Mouse (Mus musculus): Measurements from ENCODE around the gene Atp2b1. TPM values are rescaled to one million over a fixed set of nuclear protein-coding genes. Genes with fewer than 3 reads are reported as not detected.

Atp2b1 gene
- polyA plus RNA-seq, 1 experiment from 2014 or later = 132 TPM

DNA sequence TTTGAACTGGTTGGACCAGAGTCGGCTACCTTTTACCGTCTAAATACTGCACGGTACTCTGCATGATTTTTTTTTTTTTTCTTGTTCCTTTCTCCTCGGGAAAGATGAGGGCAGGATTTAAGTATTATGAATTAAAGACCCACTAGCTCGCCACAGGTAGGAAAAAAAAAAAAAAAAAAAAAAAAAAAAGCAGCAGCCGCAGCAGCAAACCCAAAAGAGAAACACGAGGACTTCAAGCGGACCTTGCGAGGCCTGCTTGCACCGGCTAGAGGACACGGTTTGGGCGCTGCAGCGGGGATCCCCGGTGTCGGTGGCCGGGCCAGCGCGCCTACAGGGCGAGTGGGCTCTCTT, 621 bp upstream of the Atp2b1 start:
- Histone ChIP-seq H3K36me3 (ENCODE audit: control insufficient read depth, insufficient read depth, low read length) (no peaks in the 10 kb centered on the region), H3K9ac (ENCODE audit: low read length) (peak overlapping the region; percentile 68), H3K4me2 (ENCODE audit: low read depth) (peak overlapping the region; percentile 60), H3K4me3 (ENCODE audit: low read depth, low read length) (peak overlapping the region; percentile 99), H3K4me1 (ENCODE audit: control insufficient read depth, insufficient read depth, low read length) (peaks cover 8% of the 10 kb centered on the region), H3K9me3 (ENCODE audit: control insufficient read depth, low read length) (no peaks in the 10 kb centered on the region), H3K27me3 (ENCODE audit: control insufficient read depth, insufficient read depth, low read length) (no peaks in the 10 kb centered on the region), H3K27ac (ENCODE audit: low read depth, low read length) (peak overlapping the region; percentile 99)
- no peak for ATAC-seq (ENCODE audit: insufficient read depth, low FRiP score, low TSS enrichment)
- 1% methylated on average over 16 of the region's 19 CpGs for WGBS
- no peak for DNase-seq (ENCODE audit: low spot score)

DNA sequence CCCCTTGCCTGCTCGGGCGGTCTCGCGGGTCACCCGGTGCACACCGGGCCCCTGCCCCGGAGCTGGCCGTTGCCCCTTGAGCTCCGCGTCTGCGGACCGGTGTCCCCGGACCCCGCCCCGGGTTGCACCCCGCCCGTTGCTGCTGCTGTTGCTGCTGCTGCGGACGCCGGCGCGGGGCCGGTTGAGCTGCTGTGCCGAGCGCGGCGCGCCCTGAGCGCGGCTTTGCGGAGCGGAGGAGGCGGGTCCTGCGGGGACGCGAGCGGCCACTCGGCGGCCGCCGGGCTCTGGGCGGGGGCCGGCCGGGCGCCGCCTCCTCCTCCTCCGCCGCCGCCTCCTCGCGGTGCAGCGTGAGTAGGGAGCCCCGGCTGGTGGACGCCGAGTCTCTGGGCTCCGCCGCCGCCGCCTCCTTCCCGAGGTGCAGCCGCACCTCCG, 620 bp downstream of the Atp2b1 start:
- no peaks in the 10 kb centered on the region for H3K9me3 ChIP-seq (ENCODE audit: control insufficient read depth, low read length)
- peak overlapping the region; percentile 88 for H3K9ac ChIP-seq (ENCODE audit: low read length)
- ATAC-seq (ENCODE audit: insufficient read depth, low FRiP score, low TSS enrichment) = peak; percentile 77
- H3K27me3 ChIP-seq (ENCODE audit: control insufficient read depth, insufficient read depth, low read length) = no peaks in the 10 kb centered on the region
- H3K4me1 ChIP-seq (ENCODE audit: control insufficient read depth, insufficient read depth, low read length) = peaks cover 8% of the 10 kb centered on the region
- peak; percentile 88 for DNase-seq (ENCODE audit: low spot score)
- H3K27ac ChIP-seq (ENCODE audit: low read depth, low read length) = peak overlapping the region; percentile 99
- H3K4me3 ChIP-seq (ENCODE audit: low read depth, low read length) = peak overlapping the region; percentile 99
- H3K36me3 ChIP-seq (ENCODE audit: control insufficient read depth, insufficient read depth, low read length) = no peaks in the 10 kb centered on the region
- H3K4me2 ChIP-seq (ENCODE audit: low read depth) = peak overlapping the region; percentile 80
- under 1% methylated on average over 34 of the region's 62 CpGs for WGBS

- Histone ChIP-seq H3K27ac (ENCODE audit: low read depth, low read length) (peak overlapping the region; percentile 99), H3K9me3 (ENCODE audit: control insufficient read depth, low read length) (no peaks in the 10 kb centered on the region), H3K4me1 (ENCODE audit: control insufficient read depth, insufficient read depth, low read length) (peaks cover 8% of the 10 kb centered on the region), H3K27me3 (ENCODE audit: control insufficient read depth, insufficient read depth, low read length) (no peaks in the 10 kb centered on the region), H3K36me3 (ENCODE audit: control insufficient read depth, insufficient read depth, low read length) (no peaks in the 10 kb centered on the region), H3K9ac (ENCODE audit: low read length) (peak overlapping the region; percentile 88), H3K4me3 (ENCODE audit: low read depth, low read length) (peak overlapping the region; percentile 99), H3K4me2 (ENCODE audit: low read depth) (peak overlapping the region; percentile 80)
- under 1% methylated on average over 45 of the region's 54 CpGs for WGBS
- peak; percentile 45 for DNase-seq (ENCODE audit: low spot score)
- peak; percentile 2; the same call in 1 of the 2 replicates for ATAC-seq (ENCODE audit: insufficient read depth, low FRiP score, low TSS enrichment)
Observed at GRCm38 (mm10) chr10:98915398-98915931, 1.3 kb downstream of the Atp2b1 start.

DNA sequence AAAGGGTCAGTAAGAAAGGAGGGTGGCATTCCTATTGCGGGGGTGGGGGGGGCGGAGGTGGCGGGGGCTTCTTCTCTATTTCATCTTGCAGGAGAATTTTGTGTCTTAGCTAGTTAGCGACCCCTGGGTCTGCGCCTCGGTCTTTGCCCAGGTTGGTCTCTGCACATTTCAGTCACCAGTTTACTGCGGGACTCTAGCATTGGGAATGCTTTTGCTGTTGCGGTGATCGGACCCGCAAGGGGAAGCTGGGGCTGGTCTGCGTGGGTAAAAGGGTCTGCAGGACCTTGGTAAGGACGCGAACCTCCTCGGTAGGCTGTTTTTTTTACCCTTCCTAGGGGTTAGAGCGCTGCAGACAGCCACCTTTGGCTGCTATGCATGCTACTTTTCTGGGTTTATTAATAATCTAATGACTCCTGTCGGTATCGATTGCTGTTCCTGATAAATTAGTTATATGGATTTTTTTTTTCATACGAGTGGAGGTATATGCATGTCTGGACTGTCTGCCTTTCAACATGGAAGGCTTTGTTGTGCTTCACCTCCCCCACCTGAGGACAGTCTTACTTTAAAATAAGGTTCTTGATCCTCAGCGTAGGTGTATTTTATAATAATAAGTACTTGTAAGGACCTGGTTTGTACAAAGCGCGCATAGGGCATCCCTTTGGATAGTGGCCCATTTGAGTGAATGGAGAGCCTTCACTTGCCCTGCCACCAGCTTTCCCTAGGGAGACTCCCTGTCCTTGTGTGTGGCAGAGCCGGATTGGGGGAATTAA, 2.0 kb downstream of the Atp2b1 start:
- peak overlapping the region; percentile 99 for H3K4me3 ChIP-seq (ENCODE audit: low read depth, low read length)
- ATAC-seq (ENCODE audit: insufficient read depth, low FRiP score, low TSS enrichment) (no peak), DNase-seq (ENCODE audit: low spot score) (peak; percentile 46)
- no peaks in the 10 kb centered on the region for H3K36me3 ChIP-seq (ENCODE audit: control insufficient read depth, insufficient read depth, low read length)
- no peaks in the 10 kb centered on the region for H3K27me3 ChIP-seq (ENCODE audit: control insufficient read depth, insufficient read depth, low read length)
- H3K27ac ChIP-seq (ENCODE audit: low read depth, low read length) = peak overlapping the region; percentile 99; the same call in 1 of the 2 replicates
- no peaks in the 10 kb centered on the region for H3K9me3 ChIP-seq (ENCODE audit: control insufficient read depth, low read length)
- peak overlapping the region; percentile 80 for H3K4me2 ChIP-seq (ENCODE audit: low read depth)
- H3K9ac ChIP-seq (ENCODE audit: low read length) = peak overlapping the region; percentile 88
- H3K4me1 ChIP-seq (ENCODE audit: control insufficient read depth, insufficient read depth, low read length) = peaks cover 8% of the 10 kb centered on the region
- 9% methylated on average over 22 of the region's 22 CpGs for WGBS

GRCm38 (mm10) chr10:98916781-98917340, 2.7 kb downstream of the Atp2b1 start:
- Histone ChIP-seq H3K36me3 (ENCODE audit: control insufficient read depth, insufficient read depth, low read length) (no peaks in the 10 kb centered on the region), H3K4me2 (ENCODE audit: low read depth) (peak overlapping the region; percentile 80), H3K27me3 (ENCODE audit: control insufficient read depth, insufficient read depth, low read length) (no peaks in the 10 kb centered on the region), H3K27ac (ENCODE audit: low read depth, low read length) (no peak overlapping the region), H3K9ac (ENCODE audit: low read length) (peak overlapping the region; percentile 22; the same call in 1 of the 2 replicates), H3K9me3 (ENCODE audit: control insufficient read depth, low read length) (no peaks in the 10 kb centered on the region), H3K4me3 (ENCODE audit: low read depth, low read length) (peak overlapping the region; percentile 99), H3K4me1 (ENCODE audit: control insufficient read depth, insufficient read depth, low read length) (peaks cover 8% of the 10 kb centered on the region)
- ATAC-seq (ENCODE audit: insufficient read depth, low FRiP score, low TSS enrichment) (no peak), DNase-seq (ENCODE audit: low spot score) (no peak)
- 70% methylated on average over 10 of the region's 10 CpGs for WGBS

GRCm38 (mm10) chr10:98925081-98925480, 10.9 kb downstream of the Atp2b1 start:
- no peak overlapping the region for H3K27ac ChIP-seq (ENCODE audit: low read depth, low read length)
- DNase-seq (ENCODE audit: low spot score) = no peak
- no peaks in the 10 kb centered on the region; the same call in 1 of the 2 replicates for H3K4me1 ChIP-seq (ENCODE audit: control insufficient read depth, insufficient read depth, low read length)
- no peaks in the 10 kb centered on the region for H3K9me3 ChIP-seq (ENCODE audit: control insufficient read depth, low read length)
- no peaks in the 10 kb centered on the region for H3K36me3 ChIP-seq (ENCODE audit: control insufficient read depth, insufficient read depth, low read length)
- H3K9ac ChIP-seq (ENCODE audit: low read length) = no peak overlapping the region
- H3K4me3 ChIP-seq (ENCODE audit: low read depth, low read length) = no peak overlapping the region
- H3K27me3 ChIP-seq (ENCODE audit: control insufficient read depth, insufficient read depth, low read length) = no peaks in the 10 kb centered on the region
- WGBS = 80% methylated on average over 4 of the region's 4 CpGs
- no peak overlapping the region for H3K4me2 ChIP-seq (ENCODE audit: low read depth)
- no peak for ATAC-seq (ENCODE audit: insufficient read depth, low FRiP score, low TSS enrichment)

- Histone ChIP-seq H3K4me2 (ENCODE audit: low read depth) (no peak overlapping the region), H3K9me3 (ENCODE audit: control insufficient read depth, low read length) (no peaks in the 10 kb centered on the region), H3K36me3 (ENCODE audit: control insufficient read depth, insufficient read depth, low read length) (no peaks in the 10 kb centered on the region), H3K27me3 (ENCODE audit: control insufficient read depth, insufficient read depth, low read length) (no peaks in the 10 kb centered on the region), H3K4me3 (ENCODE audit: low read depth, low read length) (no peak overlapping the region), H3K4me1 (ENCODE audit: control insufficient read depth, insufficient read depth, low read length) (no peaks in the 10 kb centered on the region; the same call in 1 of the 2 replicates), H3K9ac (ENCODE audit: low read length) (no peak overlapping the region), H3K27ac (ENCODE audit: low read depth, low read length) (no peak overlapping the region)
- ATAC-seq (ENCODE audit: insufficient read depth, low FRiP score, low TSS enrichment) (no peak), DNase-seq (ENCODE audit: low spot score) (no peak)
Observed at GRCm38 (mm10) chr10:98926991-98927390, 12.8 kb downstream of the Atp2b1 start.

DNA sequence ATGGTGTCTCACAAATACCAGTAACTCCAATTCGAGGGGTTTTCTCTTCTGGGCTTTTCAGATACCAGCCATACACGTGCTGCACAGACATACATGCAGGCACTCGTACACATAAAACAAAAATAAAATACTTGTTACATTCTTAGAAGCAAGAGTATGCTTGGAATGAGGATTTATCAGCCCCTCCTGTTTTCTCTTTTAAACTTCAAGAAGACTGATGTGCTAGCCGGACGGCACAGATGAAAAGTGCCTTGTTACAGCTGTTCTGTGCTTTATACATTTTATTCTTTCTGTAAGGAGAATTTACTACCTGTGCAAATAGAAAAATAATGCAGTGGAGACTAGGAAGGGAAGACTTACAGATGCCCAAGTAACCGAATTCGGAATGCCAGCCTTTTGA, 15.2 kb downstream of the Atp2b1 start:
- DNase-seq (ENCODE audit: low spot score) (no peak), ATAC-seq (ENCODE audit: insufficient read depth, low FRiP score, low TSS enrichment) (no peak)
- Histone ChIP-seq H3K9ac (ENCODE audit: low read length) (no peak overlapping the region), H3K36me3 (ENCODE audit: control insufficient read depth, insufficient read depth, low read length) (no peaks in the 10 kb centered on the region; the same call in 1 of the 2 replicates), H3K4me1 (ENCODE audit: control insufficient read depth, insufficient read depth, low read length) (no peaks in the 10 kb centered on the region; the same call in 1 of the 2 replicates), H3K4me3 (ENCODE audit: low read depth, low read length) (no peak overlapping the region), H3K9me3 (ENCODE audit: control insufficient read depth, low read length) (no peaks in the 10 kb centered on the region), H3K4me2 (ENCODE audit: low read depth) (no peak overlapping the region), H3K27ac (ENCODE audit: low read depth, low read length) (no peak overlapping the region), H3K27me3 (ENCODE audit: control insufficient read depth, insufficient read depth, low read length) (no peaks in the 10 kb centered on the region)
- WGBS = 57% methylated on average over 7 of the region's 7 CpGs

Data from neural tube, embryonic 11.5 days (tissue).